Mouse (Mus musculus) R1 (cell line): ENCODE data around the gene Wdr82.
"Not testable (repeated sequence)": the region's sequence is repeated elsewhere in the genome, so short reads cannot be mapped to it uniquely, and the experiment has no call there.

Source experiments
- DNase-seq: peaks from one replicate; pipeline ENCODE4 v3.0.0-alpha.2; 2018; ENCODE audit warnings: low read depth, low spot score

The Wdr82 gene

GRCm38 (mm10) chr9:106160426-106160825 is 10.3 kb upstream of the Wdr82 start:
- DNase-seq: no peak

DNA sequence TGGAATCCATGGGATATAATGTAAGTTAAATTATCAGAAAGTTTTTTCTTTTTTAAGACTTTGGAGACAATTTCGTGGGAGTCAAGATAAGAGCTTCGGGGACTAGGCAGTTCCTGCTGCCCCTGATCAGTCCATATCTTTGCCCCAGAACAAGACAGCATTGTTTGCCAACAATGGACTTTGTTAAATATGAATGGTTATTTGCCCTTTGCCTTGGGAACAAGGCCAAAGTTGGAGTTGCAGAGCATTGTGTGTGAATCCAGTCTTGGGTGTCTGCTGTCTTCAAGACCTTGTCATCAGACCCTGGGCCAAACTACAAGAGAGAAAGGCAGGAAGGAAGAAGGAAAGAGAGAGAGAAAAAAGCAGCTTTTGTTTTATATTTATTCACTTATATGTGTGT is 4.0 kb upstream of the Wdr82 start:
- DNase-seq: no peak

DNA sequence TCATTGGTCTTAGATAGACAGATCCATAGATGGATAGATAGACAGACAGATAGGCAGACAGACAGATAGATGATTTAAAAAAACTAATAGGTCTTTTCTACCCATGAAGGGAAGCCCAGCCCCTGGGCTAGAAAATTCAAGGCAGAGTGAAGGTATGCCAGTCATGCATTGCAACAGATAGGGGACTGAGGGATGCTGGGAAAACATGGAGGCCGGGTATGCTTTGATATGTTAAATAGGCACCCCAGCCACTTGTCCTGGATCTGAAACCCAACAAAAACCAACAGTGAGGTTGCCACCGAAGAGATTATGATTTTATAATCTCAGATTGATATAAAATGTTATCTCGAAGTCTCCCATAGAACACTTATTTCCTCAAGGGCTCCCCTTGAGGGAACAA is 3.5 kb upstream of the Wdr82 start:
- peak; percentile 86 for DNase-seq

- peak; percentile 91 for DNase-seq
Measured at GRCm38 (mm10) chr9:106167703-106168102, 3.0 kb upstream of the Wdr82 start.

DNA sequence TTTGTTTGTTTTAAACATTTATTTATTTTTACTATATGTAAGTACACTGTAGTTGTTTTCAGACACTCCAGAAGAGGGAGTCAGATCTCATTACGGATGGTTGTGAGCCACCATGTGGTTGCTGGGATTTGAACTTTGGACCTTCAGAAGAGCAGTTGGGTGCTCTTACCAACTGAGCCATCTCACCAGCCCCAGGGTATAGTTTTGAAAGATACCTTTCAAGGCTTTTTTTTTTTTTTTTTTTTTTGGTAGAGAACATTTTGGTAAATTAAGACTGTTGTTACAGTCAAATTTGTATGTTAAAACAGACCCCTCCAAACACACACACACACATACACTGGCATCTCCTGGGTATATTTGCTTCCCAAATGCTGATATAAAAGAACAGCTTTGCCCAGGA is 1.7 kb upstream of the Wdr82 start:
- not testable (repeated sequence) for DNase-seq

DNA sequence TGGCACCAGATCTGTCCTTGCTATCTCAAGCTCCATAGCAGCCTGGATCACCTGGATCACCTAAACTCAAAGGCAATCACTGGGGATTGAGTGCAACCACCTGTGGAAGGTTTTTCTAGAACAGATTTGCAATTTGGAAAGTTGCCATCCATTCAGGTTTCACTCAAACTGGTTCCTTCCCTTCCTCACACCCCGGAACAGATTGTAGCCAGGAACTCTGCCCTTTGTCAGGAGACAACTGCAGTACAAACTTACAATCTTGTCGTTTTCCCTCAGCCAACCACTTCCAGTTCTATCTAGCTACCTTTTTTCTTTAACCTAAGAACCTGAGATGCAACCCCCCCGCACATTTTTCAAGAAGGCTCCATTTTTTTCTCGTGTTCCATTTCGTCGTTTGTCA is 811 bp upstream of the Wdr82 start:
- DNase-seq: no peak

DNA sequence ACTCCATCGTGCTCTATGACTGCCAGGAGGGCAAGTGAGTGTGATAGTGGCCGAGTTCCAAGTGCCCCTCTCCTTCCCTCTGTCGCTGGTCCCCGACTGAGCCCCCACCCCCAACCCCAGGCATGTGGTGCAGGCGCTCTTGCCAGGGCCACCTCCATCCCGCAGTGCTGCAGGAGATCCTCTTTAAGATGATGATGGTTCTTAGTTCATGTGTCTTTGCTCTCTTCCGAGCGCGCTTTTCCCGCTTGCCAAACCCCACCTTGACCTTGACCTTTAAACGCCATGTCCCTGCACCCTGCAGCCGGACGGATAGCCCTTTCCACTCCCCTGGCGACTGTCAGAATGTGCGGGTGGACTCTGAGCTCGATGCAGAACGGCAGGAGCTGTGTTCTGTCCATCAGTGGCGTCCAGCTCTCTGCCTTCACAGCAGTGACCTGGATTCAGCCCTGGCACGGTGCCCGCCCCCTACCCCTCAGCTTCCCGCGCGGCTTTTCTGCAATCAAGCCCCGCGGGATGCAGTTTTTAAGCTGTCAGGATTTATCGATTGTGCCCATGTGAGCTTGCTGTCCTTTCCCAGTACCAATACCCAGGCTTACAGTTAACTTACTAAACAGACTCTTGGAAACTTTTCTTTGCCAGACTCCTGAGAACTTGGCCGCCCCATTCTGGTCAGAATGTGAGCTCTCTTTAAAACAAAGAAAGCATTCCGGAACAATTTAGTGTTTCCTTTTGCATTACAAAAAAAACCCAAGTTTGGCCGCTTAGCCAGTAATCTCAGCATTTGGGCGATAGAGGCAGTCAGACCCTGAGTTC is 824 bp downstream of the Wdr82 start:
- peak; percentile 83 for DNase-seq

DNA sequence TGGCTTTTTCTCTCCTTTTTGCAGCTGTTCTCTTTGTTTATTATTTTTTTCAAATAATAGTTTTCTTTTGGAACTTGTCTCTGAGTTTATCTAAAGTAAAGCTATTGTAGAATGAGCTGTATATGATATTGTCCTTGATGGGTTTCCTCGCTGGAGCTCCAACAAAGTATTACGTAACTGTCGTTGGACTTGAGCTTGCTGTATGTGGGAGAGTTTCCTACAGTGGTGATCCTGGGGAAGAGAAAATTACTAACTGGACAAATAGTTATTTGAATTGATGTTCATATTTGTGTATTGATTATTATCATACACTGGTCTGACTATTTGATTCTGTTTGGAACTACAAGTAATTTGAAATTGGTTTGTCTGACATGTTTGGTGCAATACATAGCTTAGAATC is 1.8 kb downstream of the Wdr82 start:
- DNase-seq: no peak

DNA sequence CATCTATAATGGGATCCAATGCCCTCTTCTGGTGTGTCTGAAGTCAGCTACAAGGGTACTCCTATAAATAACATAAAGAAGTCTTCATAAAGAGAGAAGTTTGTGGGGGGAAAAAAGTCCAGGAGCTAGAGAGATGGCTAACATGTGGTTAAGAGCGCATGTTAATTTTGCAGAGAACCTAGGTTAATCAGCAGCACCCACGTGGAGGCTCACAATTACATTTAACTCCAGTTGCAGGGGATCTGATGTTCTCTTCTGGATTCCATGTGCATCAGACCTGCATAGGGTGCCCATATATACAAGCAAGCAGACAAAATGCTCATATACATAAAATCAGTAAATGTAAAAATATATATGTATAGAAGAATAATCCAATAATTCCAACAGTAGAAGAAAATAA is 2.6 kb downstream of the Wdr82 start:
- no peak for DNase-seq

DNA sequence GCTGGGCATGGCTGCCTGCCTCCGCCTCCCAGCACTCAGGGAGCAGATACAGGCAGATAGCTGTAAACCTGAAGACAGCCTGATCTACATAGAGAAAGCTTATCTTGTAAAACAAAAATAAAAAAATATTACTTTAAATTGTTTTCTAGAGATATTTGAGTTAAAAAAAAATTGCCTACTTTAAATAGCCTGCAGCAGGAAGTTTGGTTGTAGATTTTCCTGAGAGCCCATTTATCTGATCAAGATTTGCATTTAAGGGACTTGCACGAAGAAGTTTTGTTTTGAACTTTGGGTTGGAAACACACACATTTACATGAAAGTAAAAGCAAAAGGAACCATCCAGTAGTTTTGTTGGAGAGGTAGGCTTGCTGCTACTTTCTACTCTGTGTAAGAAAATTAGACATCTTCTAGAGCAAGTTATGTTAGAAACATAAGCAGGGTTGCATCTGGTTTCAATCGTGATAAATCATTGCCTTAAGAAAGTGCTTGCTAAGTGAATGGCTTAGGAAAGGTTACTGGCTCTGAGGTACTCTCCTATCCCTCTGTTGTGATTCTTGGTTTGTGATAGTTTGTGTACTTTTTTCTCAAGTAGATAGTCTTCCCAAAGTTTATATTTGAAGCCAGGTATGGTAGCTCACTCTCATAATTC is 4.9 kb downstream of the Wdr82 start:
- no peak for DNase-seq

DNA sequence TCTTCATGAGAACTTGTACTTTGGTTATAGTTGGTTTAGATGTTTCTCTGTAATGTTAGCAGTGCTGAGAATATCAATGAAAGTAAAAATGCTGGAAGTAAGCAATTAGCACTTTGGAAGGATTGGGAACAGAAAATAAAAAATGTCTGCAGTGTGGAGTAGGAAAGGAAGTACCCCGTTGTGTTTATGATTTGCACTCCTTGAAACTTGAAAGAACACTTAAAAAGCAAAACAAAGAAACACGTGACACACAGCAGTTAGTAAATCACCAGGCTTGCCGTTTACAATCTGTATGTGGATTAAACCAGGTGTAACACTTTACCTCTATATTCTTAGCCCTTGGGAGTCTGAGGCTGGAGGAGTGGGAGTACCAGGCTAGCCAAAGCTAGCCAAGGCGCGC is 6.0 kb downstream of the Wdr82 start:
- DNase-seq: peak; percentile 68

DNA sequence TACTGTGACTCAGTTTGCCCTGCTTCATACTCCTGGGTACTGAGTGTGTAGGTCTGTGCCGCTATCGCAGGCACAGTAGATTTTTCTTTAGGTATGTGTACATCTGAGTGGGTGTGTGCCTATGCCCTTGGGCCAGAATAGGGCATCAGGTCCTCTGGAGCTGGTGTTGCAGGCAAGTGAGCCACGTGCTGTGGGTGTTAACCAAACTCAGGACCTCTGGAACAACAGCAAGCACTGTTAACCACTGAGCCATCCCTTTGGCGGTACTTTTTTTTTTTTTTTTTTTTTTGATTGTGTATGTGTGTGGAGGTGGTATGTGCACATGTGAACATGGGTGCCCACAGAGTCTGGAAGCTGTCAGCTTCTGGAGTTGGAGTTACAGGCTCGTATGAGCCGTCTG is 7.1 kb downstream of the Wdr82 start:
- DNase-seq: peak; percentile 61

- DNase-seq: peak; percentile 62
Measured at GRCm38 (mm10) chr9:106179454-106179853, 8.7 kb downstream of the Wdr82 start.

DNA sequence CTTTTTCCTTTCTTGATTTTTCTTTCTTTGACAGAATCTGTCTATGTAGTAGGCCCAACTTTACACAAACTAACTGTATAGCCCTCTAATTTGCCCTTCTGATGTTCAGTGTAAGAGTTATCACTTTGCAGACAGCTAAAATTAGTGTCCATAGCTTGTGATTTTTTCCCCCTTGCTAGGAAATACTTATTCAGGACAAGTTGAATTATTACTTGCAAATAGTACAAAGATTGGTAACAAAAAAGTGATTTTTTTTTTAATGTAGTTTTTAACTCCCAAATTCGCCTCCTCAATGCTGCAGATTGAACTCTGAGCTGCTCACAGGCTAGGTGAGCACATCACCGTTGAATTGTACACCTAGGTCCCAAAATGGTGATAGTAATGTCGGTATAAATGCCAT is 9.2 kb downstream of the Wdr82 start:
- no peak for DNase-seq

DNA sequence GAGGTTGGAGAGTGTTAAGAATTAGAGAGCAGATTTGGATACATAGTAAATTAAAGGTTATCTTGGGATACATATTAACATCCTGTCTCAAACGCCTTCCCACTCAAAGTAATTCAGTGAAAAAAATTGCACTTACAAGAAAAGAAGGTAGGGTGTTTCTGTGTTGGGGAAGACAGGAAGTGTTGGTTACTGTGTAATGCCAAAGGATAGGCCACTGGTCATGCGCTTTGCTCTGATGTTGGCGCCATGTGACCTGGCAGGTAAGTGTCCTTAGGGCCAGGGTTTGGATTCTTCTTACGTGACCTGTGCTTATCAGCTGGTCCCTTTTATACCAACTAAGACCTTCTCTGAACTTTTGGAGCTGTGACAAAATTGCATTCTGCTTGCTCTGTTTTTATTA is 11.4 kb downstream of the Wdr82 start:
- DNase-seq: no peak

- no peak for DNase-seq
Measured at GRCm38 (mm10) chr9:106183996-106184395, 13.3 kb downstream of the Wdr82 start.

DNA sequence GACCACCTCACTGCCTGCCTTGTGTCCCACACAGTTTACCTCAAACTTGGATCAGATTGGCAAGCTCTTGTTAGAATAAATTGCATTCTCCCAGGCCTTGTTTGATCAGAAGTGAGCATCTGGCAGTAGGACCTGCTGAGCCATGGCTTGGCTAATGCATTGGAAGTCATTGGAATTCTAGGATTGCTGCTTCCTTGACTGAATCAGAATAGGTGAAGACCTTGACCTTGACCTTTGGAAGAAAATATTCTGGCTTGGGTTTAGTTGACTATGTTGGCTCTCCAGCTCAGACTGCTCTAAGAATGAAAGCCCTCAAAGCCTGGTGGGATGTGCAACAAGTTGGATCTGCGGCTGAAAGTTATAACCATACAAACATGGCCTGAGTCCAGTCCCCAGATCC is 20.6 kb downstream of the Wdr82 start:
- DNase-seq: peak; percentile 92

- peak; percentile 60 for DNase-seq
Measured at GRCm38 (mm10) chr9:106192024-106192423, 21.3 kb downstream of the Wdr82 start.

DNA sequence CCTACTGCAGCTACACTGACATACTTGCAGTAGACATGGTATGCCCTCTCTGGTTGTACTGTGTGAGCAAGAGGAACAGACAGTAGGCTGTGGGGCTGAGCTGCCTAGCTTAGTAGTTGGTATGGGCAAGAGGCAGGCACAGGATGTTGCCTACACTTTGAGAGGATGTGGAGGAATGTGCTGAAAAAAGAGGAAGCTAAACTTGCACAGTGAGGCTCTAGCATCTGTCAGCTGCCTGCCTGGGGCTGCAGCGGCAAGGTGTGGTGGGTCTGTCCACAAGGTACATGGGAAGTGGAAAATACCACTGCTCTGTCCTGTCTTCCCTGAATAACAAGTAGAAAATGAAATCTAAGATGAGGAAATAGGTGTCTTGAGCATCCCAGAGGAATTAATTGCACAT is 22.3 kb downstream of the Wdr82 start:
- no peak for DNase-seq

GRCm38 (mm10) chr9:106193930-106194807 is 23.4 kb downstream of the Wdr82 start:
- no peak for DNase-seq

- DNase-seq: no peak
Measured at GRCm38 (mm10) chr9:106195693-106196092, 25.0 kb downstream of the Wdr82 start.

DNA sequence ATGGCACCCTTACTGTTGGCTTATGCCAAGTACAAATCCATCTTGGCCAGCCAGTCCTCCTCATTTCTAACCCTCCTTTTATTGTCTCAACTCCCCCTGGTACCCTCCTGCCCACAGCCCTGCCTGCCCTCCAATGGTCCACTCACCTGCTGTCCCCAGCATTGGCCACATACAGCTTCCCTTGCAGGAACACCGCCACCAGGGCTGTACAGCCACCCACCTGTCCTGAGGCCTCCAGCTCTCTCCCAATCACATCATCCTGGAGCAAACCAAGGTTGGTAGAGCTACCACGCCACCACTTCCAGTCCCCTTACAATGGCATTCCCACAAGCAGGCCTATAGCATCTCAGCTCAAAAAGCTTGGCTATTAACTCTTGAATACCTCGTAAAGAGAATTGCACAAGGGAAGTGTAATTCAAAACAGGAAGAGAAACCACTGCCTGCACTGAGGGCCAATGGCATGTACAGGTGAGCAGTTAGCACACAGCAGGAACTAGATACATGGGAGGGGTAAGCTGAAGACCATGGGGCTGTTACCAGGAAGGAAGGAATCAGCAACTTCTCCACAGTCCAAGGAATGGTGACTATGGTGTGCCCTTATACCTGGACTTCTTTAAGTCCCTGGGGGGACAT is 26.5 kb downstream of the Wdr82 start:
- no peak for DNase-seq
